Mouse (Mus musculus) liver, embryonic 14.5 days (tissue): ENCODE data around the gene Alx3.

ENCODE experiments used
- CTCF ChIP-seq: IDR thresholded peaks from 2 replicates; pipeline ENCODE4 v1.5.1; 2016; ENCODE audit warnings: antibody characterized with exemption, low read depth, control low read depth
- EP300 ChIP-seq: IDR thresholded peaks from 2 replicates; pipeline ENCODE4 v1.6.1; 2016; ENCODE audit warnings: antibody characterized with exemption, low read depth

DNA sequence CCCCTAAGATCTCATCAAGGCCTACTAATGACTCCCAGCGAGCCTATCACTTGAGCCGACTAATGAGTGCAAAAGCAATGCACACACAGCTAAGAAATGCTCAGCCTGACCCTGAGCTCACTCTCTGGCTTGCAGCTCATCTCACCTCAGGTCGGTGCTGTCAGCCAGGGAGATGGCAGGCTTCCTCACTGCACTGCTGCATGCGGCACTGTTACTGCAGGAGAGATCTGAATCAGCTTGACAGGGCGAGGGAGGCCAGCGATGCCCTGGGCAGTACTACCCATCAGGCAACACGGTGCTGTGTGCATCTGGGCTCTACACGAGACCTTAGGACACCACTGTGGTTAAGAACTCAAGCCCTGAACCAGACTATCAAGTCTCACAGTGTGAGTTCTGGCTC, 30.7 kb downstream of the Alx3 start:
- TF ChIP-seq CTCF (no peak), EP300 (no peak)
